Mouse (Mus musculus) brain, adult 2 months (tissue): ENCODE measurements at regions not wholly inside any gene's neighbourhood (a gene's known extent, or its start where the extent isn't known, plus 50 kb on each side); places are given as distances from the start of the nearest gene placed in this dataset.

Experiments used
- DNase-seq: peaks from one replicate; pipeline ENCODE4 v3.0.0; 2011; ENCODE audit warnings: low read depth, low spot score

DNA sequence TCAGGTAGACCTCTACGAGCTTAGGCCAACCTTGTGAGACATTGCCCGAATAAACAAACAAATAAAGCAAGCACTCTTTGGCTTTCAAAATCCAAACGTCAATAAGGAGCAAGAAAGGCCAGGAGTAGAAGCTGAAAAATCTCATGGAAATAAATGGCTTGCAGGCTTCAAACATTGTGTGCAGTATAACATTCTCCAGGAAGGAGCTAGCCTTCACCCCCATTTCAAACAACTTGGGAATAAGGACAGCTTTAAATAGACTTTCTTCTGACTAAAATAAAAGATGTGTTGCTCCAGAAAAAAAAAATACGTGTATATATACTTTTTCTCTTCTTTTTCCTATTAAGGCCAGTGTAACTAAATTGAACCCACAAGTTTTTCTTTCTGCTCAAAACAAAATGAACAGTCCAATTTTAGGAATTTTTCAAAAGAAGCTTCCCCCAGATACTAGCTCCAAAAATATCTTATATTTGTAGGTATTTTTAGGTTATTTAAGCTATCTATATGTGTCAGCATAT lies 196.2 kb upstream of the Arpp21 start:
- DNase-seq = peak; percentile 53

DNA sequence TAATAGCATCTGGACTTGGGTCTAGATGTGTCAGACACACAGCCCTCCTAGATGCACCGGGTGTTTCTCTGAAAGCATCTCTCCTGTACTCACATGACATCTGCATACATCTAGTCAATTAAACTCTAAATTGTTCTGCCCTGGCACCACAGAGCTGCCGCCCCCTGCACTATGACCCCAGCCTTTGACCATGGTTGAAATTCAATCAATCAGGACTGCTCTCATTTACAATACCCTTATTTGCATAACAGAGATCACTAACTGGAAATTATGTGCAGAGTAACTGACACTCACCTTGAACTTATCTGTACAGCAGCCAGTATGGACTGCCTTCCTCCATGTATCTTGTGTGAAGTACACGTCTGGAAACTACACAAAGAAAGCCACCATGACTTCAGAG lies 193.5 kb upstream of the Arpp21 start:
- no peak for DNase-seq

- DNase-seq = peak; percentile 73
Observed at GRCm38 (mm10) chr9:112405772-112406315, 170.1 kb upstream of the Arpp21 start.

GRCm38 (mm10) chr9:112370746-112371145 lies 135.0 kb upstream of the Arpp21 start:
- DNase-seq = no peak

- no peak for DNase-seq
Observed at GRCm38 (mm10) chr9:112367291-112367690, 131.6 kb upstream of the Arpp21 start.

GRCm38 (mm10) chr9:112361355-112361754 lies 125.6 kb upstream of the Arpp21 start:
- DNase-seq = peak; percentile 73

GRCm38 (mm10) chr9:112358711-112359298 lies 123.1 kb upstream of the Arpp21 start:
- peak; percentile 40 for DNase-seq

DNA sequence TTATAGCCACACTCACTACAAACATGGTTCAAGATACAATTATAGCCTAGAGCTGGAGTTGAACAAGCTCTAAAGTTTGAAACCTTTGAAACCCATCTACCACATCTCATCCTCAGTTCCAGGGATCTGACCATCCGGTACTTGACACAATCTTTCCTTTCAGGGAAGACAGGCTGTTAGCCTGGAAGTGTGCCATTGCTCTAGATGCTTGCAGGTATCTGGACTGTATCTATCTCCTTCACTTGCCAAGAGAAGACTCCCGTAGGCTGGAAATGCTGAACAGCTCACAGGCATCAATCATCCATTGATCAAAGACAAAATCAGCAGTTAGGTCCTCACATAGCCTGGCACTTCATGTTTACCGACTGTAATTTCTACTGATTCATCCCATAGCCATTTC lies 117.5 kb upstream of the Arpp21 start:
- DNase-seq = peak; percentile 65

GRCm38 (mm10) chr9:112348942-112349341 lies 113.2 kb upstream of the Arpp21 start:
- DNase-seq = no peak

- DNase-seq = no peak
Observed at GRCm38 (mm10) chr9:112344792-112345191, 109.1 kb upstream of the Arpp21 start.

DNA sequence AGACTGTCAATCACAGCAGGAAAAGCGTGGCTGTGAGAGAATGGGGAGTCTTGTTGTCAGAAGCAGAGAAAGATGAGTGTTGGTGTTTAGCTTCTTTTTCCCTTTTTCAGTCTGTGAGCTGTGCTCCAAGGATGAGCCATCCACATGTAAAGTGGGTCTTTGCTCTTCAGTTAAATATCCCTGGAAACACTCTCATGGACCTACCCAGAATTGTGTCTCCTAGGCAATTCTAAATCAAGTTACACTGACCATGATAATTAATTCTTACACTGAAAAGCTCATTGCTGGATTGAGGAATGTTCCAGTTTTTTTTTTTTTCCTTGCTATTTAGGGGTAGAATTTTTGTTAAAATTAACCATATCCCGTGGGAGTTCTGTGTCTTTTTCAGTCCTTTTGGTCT lies 104.6 kb upstream of the Arpp21 start:
- peak; percentile 66 for DNase-seq

DNA sequence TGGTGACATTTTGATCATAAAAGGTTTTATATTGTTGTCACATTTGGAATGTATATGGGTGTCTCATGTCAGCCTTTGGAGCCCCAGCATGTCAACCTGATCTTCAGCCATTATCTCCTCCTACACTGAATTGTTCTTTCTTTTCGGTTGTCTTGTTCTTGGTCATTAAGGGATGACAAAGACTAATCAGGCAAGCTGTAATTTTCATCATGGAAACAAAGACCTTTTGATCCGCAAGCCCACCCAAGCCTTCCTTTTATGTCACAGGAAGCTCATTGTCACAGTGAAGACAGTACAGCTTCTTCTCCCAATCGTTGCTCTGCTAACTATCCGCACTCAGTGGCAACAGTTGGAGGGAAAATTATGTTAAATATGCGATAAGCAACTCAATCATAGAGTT lies 84.3 kb upstream of the Arpp21 start:
- DNase-seq = no peak

DNA sequence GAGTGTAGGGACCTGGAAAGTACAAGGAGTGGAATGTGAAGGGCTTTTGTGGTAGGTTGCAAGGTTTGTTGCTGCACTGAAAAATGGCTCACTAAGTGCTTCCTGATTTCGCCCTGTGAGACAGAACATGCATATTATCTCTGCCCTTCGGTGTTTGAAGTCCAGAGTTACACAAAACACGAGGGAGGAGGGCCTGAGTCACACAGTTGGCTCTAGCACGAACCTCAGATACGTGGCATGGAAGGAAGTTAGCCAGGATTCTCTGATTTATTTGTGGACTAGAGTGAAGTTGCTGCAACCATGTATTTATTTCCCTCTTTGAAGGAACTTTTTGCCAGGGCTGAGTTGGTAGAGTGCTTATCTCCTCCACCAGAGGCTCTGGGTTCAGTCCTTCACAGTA lies 73.2 kb upstream of the Arpp21 start:
- DNase-seq = peak; percentile 72

- peak; percentile 88 for DNase-seq
Observed at GRCm38 (mm10) chr9:112307837-112308236, 72.1 kb upstream of the Arpp21 start.

- DNase-seq = peak; percentile 71
Observed at GRCm38 (mm10) chr9:112291875-112292274, 56.1 kb upstream of the Arpp21 start.
